Mouse (Mus musculus): ENCODE results near the gene Otop3. TPM values are rescaled to one million over a fixed set of nuclear protein-coding genes. Genes with fewer than 3 reads are reported as not detected.

Otop3 gene
- polyA plus RNA-seq (2015; fragmentation: Nextera tagmentation; extraction: Ambion mirVana): not detected in 2 replicates

- no peak within 1 kb of the TSS for H3K9ac ChIP-seq
- H3K36me3 ChIP-seq: no peaks in the 10 kb centered on the region
- 4% methylated on average over 29 of the region's 29 CpGs for WGBS
- peak within 1 kb of the TSS; percentile 36 for H3K4me2 ChIP-seq
- H3K27me3 ChIP-seq (replicated peaks): peaks cover 100% of the 10 kb centered on the region
- H3K27ac ChIP-seq (replicated peaks): no peak within 1 kb of the TSS
- no peaks in the 10 kb centered on the region; the same call in 1 of the 2 replicates for H3K4me1 ChIP-seq
- no peaks in the 10 kb centered on the region for H3K9me3 ChIP-seq
- 0 out of 2 replicates have a peak within 1 kb of the TSS, but pooled peaks have one; percentile 3 for H3K4me3 ChIP-seq
- no peak for ATAC-seq (ENCODE audit: extremely low read depth, insufficient number of reproducible peaks, low FRiP score, low TSS enrichment)
Measured at GRCm38 (mm10) chr11:115334531-115334930, at the start of gene Otop3. Otop3 (plus strand) TSS chr11:115334731.

GRCm38 (mm10) chr11:115285282-115285681, 49.2 kb upstream of the Otop3 start:
- no peaks in the 10 kb centered on the region; the same call in 1 of the 2 replicates for H3K27me3 ChIP-seq (replicated peaks)
- ATAC-seq (ENCODE audit: extremely low read depth, insufficient number of reproducible peaks, low FRiP score, low TSS enrichment): no peak
- H3K27ac ChIP-seq (replicated peaks): no peak overlapping the region
- H3K9me3 ChIP-seq: no peaks in the 10 kb centered on the region
- no peaks in the 10 kb centered on the region for H3K36me3 ChIP-seq
- no peak overlapping the region for H3K4me2 ChIP-seq
- WGBS: 45% methylated on average over 4 of the region's 4 CpGs
- peaks cover 16% of the 10 kb centered on the region; the same call in 1 of the 2 replicates for H3K4me1 ChIP-seq
- H3K9ac ChIP-seq: no peak overlapping the region
- H3K4me3 ChIP-seq: no peak overlapping the region

- Histone ChIP-seq H3K9me3 (no peaks in the 10 kb centered on the region), H3K27me3 (replicated peaks) (no peaks in the 10 kb centered on the region; the same call in 1 of the 2 replicates), H3K27ac (replicated peaks) (no peak overlapping the region), H3K9ac (no peak overlapping the region), H3K36me3 (no peaks in the 10 kb centered on the region), H3K4me3 (no peak overlapping the region), H3K4me2 (no peak overlapping the region), H3K4me1 (peaks cover 21% of the 10 kb centered on the region; the same call in 1 of the 2 replicates)
- ATAC-seq (ENCODE audit: extremely low read depth, insufficient number of reproducible peaks, low FRiP score, low TSS enrichment): no peak
- 66% methylated on average over 19 of the region's 19 CpGs for WGBS
Measured at GRCm38 (mm10) chr11:115286201-115286993, 48.1 kb upstream of the Otop3 start.

GRCm38 (mm10) chr11:115287386-115287785, 47.1 kb upstream of the Otop3 start:
- ATAC-seq (ENCODE audit: extremely low read depth, insufficient number of reproducible peaks, low FRiP score, low TSS enrichment): no peak
- no peaks in the 10 kb centered on the region for H3K9me3 ChIP-seq
- H3K36me3 ChIP-seq: no peaks in the 10 kb centered on the region
- no peak overlapping the region for H3K4me3 ChIP-seq
- 82% methylated on average over 5 of the region's 5 CpGs for WGBS
- no peak overlapping the region for H3K9ac ChIP-seq
- H3K27ac ChIP-seq (replicated peaks): no peak overlapping the region
- H3K4me2 ChIP-seq: no peak overlapping the region
- no peaks in the 10 kb centered on the region; the same call in 1 of the 2 replicates for H3K27me3 ChIP-seq (replicated peaks)
- H3K4me1 ChIP-seq: peaks cover 20% of the 10 kb centered on the region; the same call in 1 of the 2 replicates

GRCm38 (mm10) chr11:115288305-115288704, 46.2 kb upstream of the Otop3 start:
- no peaks in the 10 kb centered on the region for H3K36me3 ChIP-seq
- H3K27ac ChIP-seq (replicated peaks): no peak overlapping the region
- no peaks in the 10 kb centered on the region for H3K9me3 ChIP-seq
- no peak overlapping the region for H3K9ac ChIP-seq
- H3K27me3 ChIP-seq (replicated peaks): no peaks in the 10 kb centered on the region; the same call in 1 of the 2 replicates
- no peak for ATAC-seq (ENCODE audit: extremely low read depth, insufficient number of reproducible peaks, low FRiP score, low TSS enrichment)
- WGBS: 80% methylated on average over 2 of the region's 2 CpGs
- peaks cover 21% of the 10 kb centered on the region for H3K4me1 ChIP-seq
- H3K4me2 ChIP-seq: no peak overlapping the region
- no peak overlapping the region for H3K4me3 ChIP-seq

GRCm38 (mm10) chr11:115289885-115290284, 44.6 kb upstream of the Otop3 start:
- WGBS: 67% methylated on average over 8 of the region's 8 CpGs
- ATAC-seq (ENCODE audit: extremely low read depth, insufficient number of reproducible peaks, low FRiP score, low TSS enrichment): no peak
- no peak overlapping the region for H3K27ac ChIP-seq (replicated peaks)

GRCm38 (mm10) chr11:115290314-115290713, 44.2 kb upstream of the Otop3 start:
- no peaks in the 10 kb centered on the region for H3K9me3 ChIP-seq
- no peak for ATAC-seq (ENCODE audit: extremely low read depth, insufficient number of reproducible peaks, low FRiP score, low TSS enrichment)
- H3K27me3 ChIP-seq (replicated peaks): no peaks in the 10 kb centered on the region; the same call in 1 of the 2 replicates
- 75% methylated on average over 1 of the region's 1 CpGs for WGBS
- H3K4me3 ChIP-seq: no peak overlapping the region
- H3K4me2 ChIP-seq: no peak overlapping the region
- H3K36me3 ChIP-seq: no peaks in the 10 kb centered on the region
- peaks cover 21% of the 10 kb centered on the region for H3K4me1 ChIP-seq
- no peak overlapping the region for H3K9ac ChIP-seq
- H3K27ac ChIP-seq (replicated peaks): peak overlapping the region; percentile 62

More at GRCm38 (mm10) chr11:115289885-115290284, 44.6 kb upstream of the Otop3 start:
- Histone ChIP-seq H3K9me3 (no peaks in the 10 kb centered on the region), H3K4me3 (no peak overlapping the region), H3K4me1 (peaks cover 21% of the 10 kb centered on the region), H3K36me3 (no peaks in the 10 kb centered on the region), H3K4me2 (no peak overlapping the region), H3K9ac (no peak overlapping the region), H3K27me3 (replicated peaks) (no peaks in the 10 kb centered on the region; the same call in 1 of the 2 replicates)

GRCm38 (mm10) chr11:115290919-115291318, 43.6 kb upstream of the Otop3 start:
- Histone ChIP-seq H3K4me2 (no peak overlapping the region), H3K9me3 (no peaks in the 10 kb centered on the region), H3K27ac (replicated peaks) (peak overlapping the region; percentile 62), H3K27me3 (replicated peaks) (peaks cover 4% of the 10 kb centered on the region), H3K9ac (no peak overlapping the region), H3K36me3 (no peaks in the 10 kb centered on the region), H3K4me3 (no peak overlapping the region), H3K4me1 (peaks cover 21% of the 10 kb centered on the region)
- 50% methylated on average over 6 of the region's 6 CpGs for WGBS
- no peak for ATAC-seq (ENCODE audit: extremely low read depth, insufficient number of reproducible peaks, low FRiP score, low TSS enrichment)

GRCm38 (mm10) chr11:115291503-115291902, 43.0 kb upstream of the Otop3 start:
- peaks cover 9% of the 10 kb centered on the region for H3K27me3 ChIP-seq (replicated peaks)
- no peak overlapping the region for H3K9ac ChIP-seq
- peak overlapping the region; percentile 32; the same call in 1 of the 2 replicates for H3K27ac ChIP-seq (replicated peaks)
- H3K36me3 ChIP-seq: no peaks in the 10 kb centered on the region
- no peaks in the 10 kb centered on the region for H3K9me3 ChIP-seq
- 75% methylated on average over 10 of the region's 10 CpGs for WGBS
- no peak overlapping the region for H3K4me2 ChIP-seq
- no peak for ATAC-seq (ENCODE audit: extremely low read depth, insufficient number of reproducible peaks, low FRiP score, low TSS enrichment)
- H3K4me1 ChIP-seq: peaks cover 21% of the 10 kb centered on the region
- no peak overlapping the region for H3K4me3 ChIP-seq

GRCm38 (mm10) chr11:115292631-115293375, 41.7 kb upstream of the Otop3 start:
- Histone ChIP-seq H3K4me3 (no peak overlapping the region), H3K9ac (no peak overlapping the region), H3K4me1 (peaks cover 32% of the 10 kb centered on the region), H3K36me3 (no peaks in the 10 kb centered on the region), H3K27ac (replicated peaks) (0 out of 2 replicates have a peak overlapping the region, but pooled peaks have one; percentile 16), H3K4me2 (no peak overlapping the region), H3K27me3 (replicated peaks) (peaks cover 22% of the 10 kb centered on the region), H3K9me3 (no peaks in the 10 kb centered on the region)
- no peak for ATAC-seq (ENCODE audit: extremely low read depth, insufficient number of reproducible peaks, low FRiP score, low TSS enrichment)
- WGBS: 48% methylated on average over 14 of the region's 14 CpGs

- H3K4me1 ChIP-seq: peaks cover 27% of the 10 kb centered on the region
- no peaks in the 10 kb centered on the region for H3K36me3 ChIP-seq
- H3K9ac ChIP-seq: no peak overlapping the region
- 81% methylated on average over 11 of the region's 11 CpGs for WGBS
- H3K4me2 ChIP-seq: no peak overlapping the region
- no peak for ATAC-seq (ENCODE audit: extremely low read depth, insufficient number of reproducible peaks, low FRiP score, low TSS enrichment)
- peaks cover 42% of the 10 kb centered on the region for H3K27me3 ChIP-seq (replicated peaks)
- no peaks in the 10 kb centered on the region for H3K9me3 ChIP-seq
- no peak overlapping the region for H3K27ac ChIP-seq (replicated peaks)
- no peak overlapping the region for H3K4me3 ChIP-seq
Measured at GRCm38 (mm10) chr11:115295939-115296338, 38.6 kb upstream of the Otop3 start.
